Mouse (Mus musculus) cerebellum, postnatal 4 days (tissue): ENCODE measurements around the gene Cln5.
A peak's percentile ranks its signal among the peaks of the same experiment; 100 is the strongest.

ENCODE experiments used
- DNase-seq, 2 experiments: peaks; one replicate each; pipeline ENCODE4 v3.0.0; 2022; ENCODE audit warnings: low spot score in 2 of 2, mixed read lengths in 1 of 2

Cln5 gene

DNA sequence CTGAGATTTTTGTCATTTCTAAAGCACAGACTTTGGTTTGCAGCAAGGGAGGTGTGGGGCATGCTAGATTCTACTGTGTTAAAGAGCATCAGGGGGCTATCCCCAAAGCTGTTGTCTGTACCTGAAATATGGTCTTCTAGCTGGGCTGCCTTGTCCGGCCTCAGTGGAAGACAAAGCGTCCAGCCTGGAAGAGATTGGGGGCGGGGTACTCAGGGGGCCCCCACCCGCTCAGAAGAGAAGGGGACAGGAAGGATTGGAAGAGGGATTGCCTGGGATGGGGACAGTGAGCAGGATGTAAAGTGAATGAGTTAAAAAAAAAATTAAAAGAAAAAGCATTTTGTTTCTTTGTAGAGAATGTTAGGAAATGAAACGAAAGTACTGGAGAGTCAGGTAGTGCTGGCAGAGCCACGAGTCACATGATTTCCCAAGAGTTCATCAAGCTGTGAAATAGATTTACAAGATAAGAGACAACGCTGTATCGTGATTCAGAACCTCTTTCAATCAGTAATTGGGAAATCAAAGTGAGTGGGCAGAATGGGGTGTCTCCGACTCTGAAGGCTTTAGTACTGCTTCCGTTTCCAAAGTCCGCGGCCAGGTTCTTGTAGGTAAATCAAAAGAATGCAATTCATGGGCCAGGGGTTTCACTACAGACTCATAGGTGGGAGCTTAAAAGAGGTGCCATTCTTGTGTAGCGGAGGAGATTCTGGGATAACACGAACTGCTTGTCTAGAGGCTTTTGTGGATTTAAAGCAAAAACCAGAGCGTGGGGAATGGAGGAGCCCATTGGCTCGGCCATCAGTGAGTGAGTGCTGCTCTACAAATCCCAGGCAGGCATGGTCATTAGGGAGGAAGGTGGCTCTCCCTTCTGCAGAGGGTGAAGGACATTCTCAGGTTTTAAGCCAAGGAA lies 8.2 kb downstream of the Cln5 start:
- DNase-seq, result no peak

DNA sequence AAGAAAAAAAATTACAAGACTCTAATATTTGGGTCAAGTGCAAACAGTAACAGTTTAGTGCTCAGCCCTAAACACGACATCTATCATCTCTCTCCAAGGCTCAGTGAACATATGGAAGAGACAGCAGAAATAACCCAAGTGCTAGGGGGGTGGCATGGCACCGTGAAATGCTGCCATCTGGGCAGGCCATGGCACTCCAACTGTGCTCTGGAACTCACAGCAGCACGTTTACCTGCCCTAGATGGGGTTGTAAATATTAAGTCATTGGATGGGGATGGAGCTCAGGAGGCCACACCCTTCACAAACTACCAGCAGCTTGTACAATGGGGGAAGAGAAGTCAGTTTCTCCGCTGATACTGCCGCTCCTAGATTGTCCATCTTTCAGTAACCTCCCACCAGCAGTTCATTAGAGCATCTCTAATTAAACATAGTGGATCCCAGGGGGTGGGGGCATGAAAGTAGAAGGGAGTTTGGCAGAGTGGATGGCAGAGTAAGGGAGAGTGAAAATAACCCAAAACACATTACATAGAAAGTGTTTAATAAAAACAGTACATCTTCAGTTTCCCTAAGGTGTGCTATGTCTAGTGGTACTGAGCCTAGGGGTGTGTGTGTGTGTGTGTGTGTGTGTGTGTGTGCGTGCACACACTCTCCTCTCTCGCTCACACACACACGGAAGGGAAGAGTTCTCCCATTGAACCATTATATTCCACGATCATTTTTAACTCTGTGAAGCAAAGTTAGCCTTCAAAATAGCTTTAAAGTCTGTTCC lies 9.4 kb downstream of the Cln5 start:
- DNase-seq, result no peak

DNA sequence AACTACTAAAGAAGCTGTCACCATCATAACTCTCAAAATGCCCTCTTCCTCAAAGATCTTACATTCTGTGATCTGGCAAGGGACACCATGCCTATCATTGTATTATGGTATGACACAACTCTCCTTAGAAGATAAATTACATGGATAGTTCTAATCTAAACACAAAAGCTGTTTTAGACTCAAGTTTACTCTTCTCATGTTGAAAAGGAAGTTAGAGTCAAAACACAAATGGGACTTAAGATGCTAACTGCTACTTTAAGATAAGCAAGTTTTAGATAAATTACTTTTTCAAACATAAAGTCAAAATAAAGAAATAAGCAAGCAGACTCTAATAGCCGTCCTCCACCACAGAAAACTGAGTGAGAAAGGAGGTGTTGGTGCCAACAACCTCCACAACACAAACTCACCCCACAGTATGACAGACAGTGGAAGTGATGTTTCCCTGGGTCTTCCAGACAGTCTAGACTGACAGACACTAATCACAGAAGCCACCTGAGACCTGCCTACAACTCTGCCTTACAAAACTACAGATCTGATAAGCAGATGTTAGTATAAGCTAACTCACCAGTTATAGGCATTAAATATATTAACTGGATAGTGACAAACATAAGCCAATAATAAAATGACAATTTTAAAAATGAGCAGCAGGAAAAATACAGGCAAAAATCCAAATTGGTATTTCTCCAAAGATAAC lies 16.0 kb downstream of the Cln5 start:
- no peak for DNase-seq

GRCm38 (mm10) chr14:103086671-103087324 lies 16.8 kb downstream of the Cln5 start:
- DNase-seq, result no peak

- no peak for DNase-seq
These were observed 17.8 kb downstream of the Cln5 start for GRCm38 (mm10) chr14:103087846-103088245.

DNA sequence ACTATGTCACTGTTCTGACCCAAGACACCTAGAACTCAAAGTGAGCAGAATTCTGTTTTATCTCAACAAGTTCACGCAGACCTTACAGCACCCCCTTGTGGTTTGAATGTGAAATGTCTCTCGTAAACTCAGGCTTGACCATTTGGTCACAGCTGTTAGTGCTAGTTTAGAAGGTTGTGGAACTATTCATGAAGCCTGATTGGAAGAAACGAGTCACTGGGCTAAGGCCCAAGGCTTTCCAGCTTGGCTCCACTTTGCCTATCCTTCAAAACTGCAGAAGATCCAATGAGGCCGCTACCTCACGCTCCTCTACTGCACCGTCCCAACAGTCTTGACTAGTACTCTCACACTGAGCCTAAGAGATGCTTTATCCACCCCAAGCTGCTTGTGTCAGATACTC lies 18.6 kb downstream of the Cln5 start:
- peak in 1 of 2 experiments; percentile 36 for DNase-seq

- no peak for DNase-seq
These were observed 23.2 kb downstream of the Cln5 start for GRCm38 (mm10) chr14:103093236-103093635.

GRCm38 (mm10) chr14:103093670-103094069 lies 23.7 kb downstream of the Cln5 start:
- DNase-seq, result no peak

DNA sequence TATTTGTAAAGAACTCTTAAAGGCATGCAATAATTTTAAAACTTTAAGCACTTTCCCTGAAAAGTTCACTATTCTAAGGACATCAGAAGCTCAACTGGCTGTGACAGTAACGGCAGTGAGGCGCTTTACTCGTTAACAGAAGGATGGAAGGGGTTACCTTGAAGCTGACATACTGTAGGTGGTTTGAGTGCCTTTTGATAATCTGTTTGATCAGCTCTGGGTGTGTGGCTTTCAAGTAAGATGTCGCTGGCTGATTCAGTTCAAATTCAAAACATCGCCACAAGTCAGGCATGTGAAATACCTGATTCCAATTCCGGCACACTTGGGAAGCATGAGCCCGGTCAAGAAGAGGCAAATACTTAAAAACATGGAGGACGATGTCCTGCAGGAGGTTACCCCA lies 25.0 kb downstream of the Cln5 start:
- DNase-seq, result no peak

GRCm38 (mm10) chr14:103095826-103096225 lies 25.8 kb downstream of the Cln5 start:
- no peak for DNase-seq

DNA sequence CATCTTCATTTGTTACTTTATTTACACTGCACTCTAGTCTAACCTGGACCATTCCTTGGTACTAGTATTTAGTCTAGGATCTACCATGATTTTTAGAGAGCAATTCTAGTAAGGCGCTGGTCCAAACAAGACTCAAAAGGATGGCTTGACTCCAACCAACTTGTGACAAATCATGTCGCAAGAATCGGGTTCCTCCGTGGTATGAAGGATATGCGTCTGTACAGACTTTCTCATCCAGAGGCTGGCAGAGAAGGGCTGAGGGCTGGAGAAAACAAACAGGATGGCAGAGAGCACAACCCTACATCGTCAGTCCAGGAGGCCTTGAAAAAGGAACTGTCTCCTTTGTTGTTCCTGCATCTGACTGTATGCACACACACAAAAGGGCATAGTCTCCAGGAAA lies 26.6 kb downstream of the Cln5 start:
- no peak for DNase-seq

DNA sequence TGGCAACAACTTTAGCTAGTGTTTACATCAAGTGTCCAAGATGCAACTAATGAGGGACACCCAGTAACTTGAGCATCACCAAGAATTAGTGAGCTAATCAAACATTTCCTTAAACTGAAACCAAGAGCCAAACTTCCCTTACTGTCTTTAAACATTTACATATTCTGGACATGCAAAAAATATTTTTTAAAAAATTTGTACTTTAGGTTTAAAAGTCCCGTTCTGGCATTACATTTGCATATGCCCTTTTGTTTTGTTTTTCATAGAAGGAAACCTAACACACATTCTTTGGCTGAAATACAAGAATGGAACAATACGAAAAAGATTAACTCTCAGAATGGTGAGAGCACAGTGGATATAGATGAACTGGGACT lies 28.2 kb downstream of the Cln5 start:
- no peak for DNase-seq

DNA sequence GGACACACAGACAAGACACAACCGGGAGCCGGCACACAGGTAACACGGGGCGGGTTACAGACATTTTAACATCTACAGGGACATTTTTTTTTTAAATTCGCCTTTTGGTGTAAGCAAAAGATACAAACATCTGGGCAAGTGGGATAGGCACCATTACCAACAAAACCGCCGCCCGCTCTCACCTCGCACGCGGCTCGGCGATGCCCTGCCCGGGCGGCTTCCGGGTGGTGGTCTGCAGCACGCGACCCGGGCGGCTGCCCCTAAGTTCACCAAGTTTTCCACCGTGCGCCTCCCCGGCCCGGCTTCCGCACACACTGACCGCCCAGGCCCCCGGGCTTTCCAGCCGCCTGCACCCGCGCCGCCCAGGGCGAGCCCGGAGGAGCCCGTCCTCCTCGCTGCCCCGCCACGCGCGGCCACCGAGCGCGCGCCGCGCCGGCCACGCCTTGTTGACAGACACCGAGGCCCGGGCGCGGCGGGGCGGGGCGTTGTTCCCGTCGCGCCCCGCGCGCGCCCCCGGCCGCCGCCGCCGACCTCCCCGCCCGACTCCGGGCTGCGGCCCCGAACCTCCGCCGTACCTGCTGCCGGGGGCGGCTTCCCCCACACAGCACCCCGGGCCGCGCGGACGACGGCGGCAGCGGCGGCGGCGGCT lies 28.7 kb downstream of the Cln5 start:
- DNase-seq, result peak; percentile 60 to 80

- peak; percentile 57 to 86 for DNase-seq
These were observed 29.4 kb downstream of the Cln5 start, which contains the start of gene Fbxl3 for GRCm38 (mm10) chr14:103099238-103099933. TSS of gene Fbxl3 (minus strand) at chr14:103099566.

DNA sequence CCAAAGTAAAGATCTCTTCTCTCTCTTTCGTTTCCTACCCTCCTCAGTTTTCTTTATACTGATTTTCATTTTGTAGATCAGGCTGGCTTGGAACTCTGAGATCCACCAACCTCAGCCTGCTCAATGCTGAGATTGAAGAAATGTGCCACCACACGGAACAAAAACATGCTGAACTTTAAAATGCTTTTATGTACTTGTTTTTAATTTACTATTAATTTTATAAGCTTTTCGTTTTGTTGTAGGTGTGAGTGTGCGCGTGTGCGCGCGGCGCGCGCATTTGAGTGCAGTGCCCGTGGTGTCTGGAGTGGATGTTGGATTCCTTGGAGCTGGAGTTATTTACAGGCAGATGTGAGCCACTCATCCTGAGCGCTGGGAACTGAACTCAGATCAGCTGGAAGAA lies 30.3 kb downstream of the Cln5 start:
- no peak for DNase-seq

GRCm38 (mm10) chr14:103101171-103101570 lies 31.2 kb downstream of the Cln5 start:
- no peak for DNase-seq

GRCm38 (mm10) chr14:103102246-103102645 lies 32.2 kb downstream of the Cln5 start:
- DNase-seq, result no peak

- no peak for DNase-seq
These were observed 32.8 kb downstream of the Cln5 start for GRCm38 (mm10) chr14:103102731-103103335.

- DNase-seq, result no peak
These were observed 36.3 kb downstream of the Cln5 start for GRCm38 (mm10) chr14:103106301-103106700.

GRCm38 (mm10) chr14:103109971-103110370 lies 40.0 kb downstream of the Cln5 start:
- DNase-seq, result no peak
